Mouse (Mus musculus): ENCODE results near the gene Ubqln1.

GRCm38 (mm10) chr13:58210441-58210840, 5.0 kb downstream of the Ubqln1 start:
- no peak for TF ChIP-seq CTCF (IDR thresholded peaks at IDR 0.05; ENCODE audit: low read depth)
- TF ChIP-seq EP300 (IDR thresholded peaks at IDR 0.05; ENCODE audit: low read depth), result no peak
